Mouse (Mus musculus) gastrocnemius, adult 2 months (tissue): ENCODE measurements at regions not wholly inside any gene's neighbourhood (a gene's known extent, or its start where the extent isn't known, plus 50 kb on each side); places are given as distances from the start of the nearest gene placed in this dataset.
A peak's percentile ranks its signal among the peaks of the same experiment; 100 is the strongest.

Experiments
- DNase-seq: peaks from one replicate; pipeline ENCODE4 v3.0.0; 2022
- H3K27ac ChIP-seq: fragments of 200-600 bp; 2 replicates; pipeline ENCODE4 v1.8.1; 2022; ENCODE audit warnings: mild to moderate bottlenecking
- H3K4me3 ChIP-seq: fragments of 200-600 bp; 2 replicates; pipeline ENCODE4 v1.8.1; 2022; ENCODE audit warnings: mild to moderate bottlenecking, moderate library complexity
- CTCF ChIP-seq: fragments of 200-600 bp; IDR thresholded peaks from 2 replicates; pipeline ENCODE4 v1.8.1; 2022; ENCODE audit warnings: antibody characterized with exemption, mild to moderate bottlenecking, moderate library complexity
- intact Hi-C: fragments of 180-260 bp; cut with DNase I; formaldehyde crosslinking; loops from one replicate; pipeline ENCODE4 v1.15.1; 2025

- no peak for DNase-seq
- H3K27ac ChIP-seq = no peak overlapping the region
- intact Hi-C loops = no loop called here
- no peak overlapping the region for H3K4me3 ChIP-seq
- no peak for TF ChIP-seq CTCF
Observed at GRCm38 (mm10) chr7:79527984-79528383, 61.8 kb upstream of the Polg start.

GRCm38 (mm10) chr7:79525690-79526630 is 59.8 kb upstream of the Polg start:
- no peak for DNase-seq
- H3K27ac ChIP-seq = no peak overlapping the region
- no peak for TF ChIP-seq CTCF
- intact Hi-C loops = no loop called here
- H3K4me3 ChIP-seq = no peak overlapping the region

- no peak overlapping the region for H3K27ac ChIP-seq
- no peak overlapping the region for H3K4me3 ChIP-seq
- no peak for DNase-seq
- intact Hi-C loops = no loop called here
- no peak for TF ChIP-seq CTCF
Observed at GRCm38 (mm10) chr7:79524921-79525320, 58.8 kb upstream of the Polg start.

GRCm38 (mm10) chr7:79523696-79524095 is 57.5 kb upstream of the Polg start:
- Histone ChIP-seq H3K27ac (no peak overlapping the region), H3K4me3 (no peak overlapping the region)
- DNase-seq = no peak
- no peak for TF ChIP-seq CTCF
- intact Hi-C loops = no loop called here

GRCm38 (mm10) chr7:79522046-79522445 is 55.9 kb upstream of the Polg start:
- H3K27ac ChIP-seq = no peak overlapping the region
- no peak for TF ChIP-seq CTCF
- intact Hi-C loops = no loop called here
- DNase-seq = no peak
- no peak overlapping the region for H3K4me3 ChIP-seq

- intact Hi-C loops = no loop called here
- Histone ChIP-seq H3K4me3 (no peak overlapping the region), H3K27ac (no peak overlapping the region)
- DNase-seq = no peak
- TF ChIP-seq CTCF = no peak
Observed at GRCm38 (mm10) chr7:79521259-79521658, 55.1 kb upstream of the Polg start.

- Histone ChIP-seq H3K4me3 (no peak overlapping the region), H3K27ac (no peak overlapping the region)
- intact Hi-C loops = no loop called here
- DNase-seq = peak; percentile 42
- TF ChIP-seq CTCF = no peak
Observed at GRCm38 (mm10) chr7:79520222-79520710, 54.1 kb upstream of the Polg start.

- intact Hi-C loops = no loop called here
- Histone ChIP-seq H3K4me3 (no peak overlapping the region), H3K27ac (no peak overlapping the region)
- DNase-seq = no peak
- no peak for TF ChIP-seq CTCF
Observed at GRCm38 (mm10) chr7:79518928-79519327, 52.8 kb upstream of the Polg start.

GRCm38 (mm10) chr7:79517581-79518337 is 51.6 kb upstream of the Polg start:
- no peak overlapping the region for H3K4me3 ChIP-seq
- intact Hi-C loops = no loop called here
- TF ChIP-seq CTCF = no peak
- H3K27ac ChIP-seq = no peak overlapping the region
- DNase-seq = no peak

GRCm38 (mm10) chr7:79516287-79516686 is 50.1 kb upstream of the Polg start:
- DNase-seq = no peak
- intact Hi-C loops = no loop called here
- TF ChIP-seq CTCF = no peak

More at GRCm38 (mm10) chr7:79516287-79516686, 50.1 kb upstream of the Polg start:
- no peak overlapping the region for H3K4me3 ChIP-seq
- no peak overlapping the region for H3K27ac ChIP-seq
